Mouse (Mus musculus) neutrophil, adult 65 days (primary cell): Measurements from ENCODE around the gene Usp2. TPM values are rescaled to one million over a fixed set of nuclear protein-coding genes. Genes with fewer than 3 reads are reported as not detected.

Experiments
- total RNA-seq: library from RNA; stranded (reverse); gene quantifications from 2 replicates; pipeline ENCODE4 v1.2.4, GENCODE M21; 2023

The Usp2 gene
- 8.5 and 10.5 TPM in 2 replicates for total RNA-seq

DNA sequence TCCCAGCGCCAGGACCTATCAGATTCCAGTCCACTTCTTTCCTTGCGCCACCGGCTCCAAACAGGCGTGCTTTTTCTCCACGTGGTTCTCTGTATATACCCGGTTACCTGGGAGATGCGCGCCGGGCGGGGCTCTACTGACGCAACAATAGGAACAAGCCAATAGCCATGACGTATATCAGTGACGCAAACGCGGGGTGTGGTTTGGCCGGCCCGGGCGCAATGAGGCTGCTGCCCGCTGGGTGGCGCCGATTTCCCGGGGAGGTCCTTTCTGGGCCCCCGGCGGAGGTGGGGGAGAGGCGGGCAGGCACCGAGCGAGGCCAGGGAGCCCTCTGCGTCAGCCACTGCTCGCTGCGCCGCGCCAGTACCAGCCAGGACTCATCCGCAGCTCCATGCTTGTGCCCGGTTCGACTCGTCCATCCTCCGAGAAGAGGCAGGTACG, at the start of gene Usp2:
Usp2 (plus strand) TSS at position 237 of the 441 bp plus-strand sequence.

DNA sequence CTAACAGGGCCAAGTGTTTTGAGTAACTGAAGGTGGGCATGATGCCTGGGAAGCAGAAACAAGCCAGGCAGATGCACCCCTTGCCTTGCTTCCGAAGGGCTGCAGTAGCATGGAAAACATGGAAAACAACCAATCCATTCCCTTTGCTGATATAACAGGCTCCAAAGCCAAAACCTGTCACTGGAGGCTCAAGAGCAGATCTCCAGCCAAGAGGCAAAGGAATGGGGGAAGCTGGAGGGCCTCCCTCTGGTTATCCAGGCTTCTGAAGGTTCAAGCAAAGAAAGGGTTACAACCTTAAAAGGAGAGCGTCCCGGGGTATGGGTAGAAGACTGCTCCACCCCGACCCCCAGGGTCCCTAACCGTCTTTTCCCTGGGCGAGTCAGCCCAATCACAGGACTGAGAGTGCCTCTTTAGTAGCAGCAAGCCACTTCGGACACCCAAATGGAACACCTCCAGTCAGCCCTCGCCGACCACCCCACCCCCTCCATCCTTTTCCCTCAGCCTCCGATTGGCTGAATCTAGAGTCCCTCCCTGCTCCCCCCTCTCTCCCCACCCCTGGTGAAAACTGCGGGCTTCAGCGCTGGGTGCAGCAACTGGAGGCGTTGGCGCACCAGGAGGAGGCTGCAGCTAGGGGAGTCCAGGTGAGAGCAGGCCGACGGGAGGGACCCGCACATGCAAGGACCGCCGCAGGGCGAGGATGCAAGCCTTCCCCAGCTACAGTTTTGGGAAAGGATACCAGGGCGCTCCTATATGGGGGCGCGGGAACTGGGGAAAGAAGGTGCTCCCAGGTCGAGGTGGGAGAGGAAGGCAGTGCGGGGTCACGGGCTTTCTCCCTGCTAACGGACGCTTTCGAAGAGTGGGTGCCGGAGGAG, 23.7 kb upstream of the Usp2 start, which contains the start of gene Thy1:
Thy1 (plus strand) TSS at position 549 of the 872 bp plus-strand sequence.

DNA sequence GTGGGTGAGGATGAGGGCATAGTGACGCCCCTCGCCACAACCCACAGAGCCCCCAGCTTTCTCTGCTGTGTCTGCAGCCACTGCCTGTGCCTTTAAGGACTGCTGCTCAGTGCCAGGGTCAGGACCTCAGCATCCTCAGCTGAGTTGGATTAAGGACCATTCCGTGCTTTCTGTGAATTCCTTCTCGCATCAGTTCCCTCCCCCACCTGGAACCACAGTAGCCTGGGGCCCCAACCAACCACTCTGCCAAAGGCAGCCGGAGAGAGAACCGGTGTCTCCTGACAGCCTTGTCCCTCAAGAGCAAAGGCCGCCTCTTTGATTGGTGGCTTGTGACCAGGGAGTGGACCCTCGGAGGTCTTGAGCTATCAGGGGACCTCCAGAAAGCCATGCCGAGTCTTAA, 34.7 kb downstream of the Usp2 start, which contains the start of gene Mfrp:
Mfrp (plus strand) TSS at position 240 of the 400 bp plus-strand sequence.

DNA sequence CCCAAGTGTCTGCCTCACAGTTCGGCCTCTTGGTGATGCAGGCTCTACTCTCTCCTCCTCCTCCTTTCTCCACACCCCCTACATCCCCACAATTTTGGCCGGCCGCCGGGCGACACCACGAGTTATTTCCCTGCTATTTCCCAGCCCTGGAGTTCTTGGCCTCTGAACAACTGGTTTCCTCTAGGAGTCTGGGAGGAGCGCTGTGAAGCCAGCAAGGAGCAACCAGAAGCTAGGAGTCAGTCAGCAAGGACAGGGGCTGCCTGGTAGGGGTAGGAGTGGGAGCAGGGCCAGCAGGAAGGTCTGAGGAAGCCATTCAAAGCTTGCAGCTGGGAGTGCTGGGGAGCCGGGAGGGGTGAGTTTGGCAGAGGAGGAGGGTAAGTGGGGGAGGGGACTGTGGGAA, 40.3 kb downstream of the Usp2 start, which contains the start of gene C1qtnf5:
C1qtnf5 (plus strand) TSS at position 136 of the 400 bp plus-strand sequence.

DNA sequence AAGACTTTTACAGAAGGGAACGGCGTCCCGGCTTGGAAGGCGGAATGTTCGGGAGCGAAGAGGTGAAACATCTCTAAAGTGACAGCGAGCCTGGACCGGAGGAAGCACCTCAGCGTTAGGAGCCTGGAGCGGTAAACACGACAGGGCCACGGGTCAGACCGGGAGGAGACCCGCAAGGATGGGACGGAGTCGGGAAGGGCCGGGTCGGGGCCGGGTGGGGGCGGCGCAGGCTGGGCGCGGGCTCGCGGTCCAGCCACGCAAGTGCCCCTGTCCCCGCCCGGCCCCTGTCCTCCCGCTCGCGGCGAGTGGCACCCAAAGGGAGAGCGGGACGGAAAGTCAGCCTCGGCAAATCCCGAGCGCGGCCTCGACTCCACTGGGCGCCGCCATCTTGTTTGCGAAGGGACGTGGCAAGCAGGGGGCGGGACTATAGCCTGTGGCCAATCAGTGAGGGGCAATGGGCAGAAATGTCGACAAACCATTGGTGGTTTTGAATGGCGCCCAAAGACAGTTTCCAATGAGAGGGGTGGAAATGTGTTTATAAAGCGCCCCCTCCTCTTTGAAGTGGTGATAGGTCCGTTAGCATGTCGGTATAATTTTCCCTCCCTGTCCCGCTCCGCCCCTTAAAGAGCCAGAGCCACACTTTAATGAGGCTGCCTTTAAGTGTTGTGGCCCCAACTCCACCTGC, 46.4 kb downstream of the Usp2 start, which contains the start of the genes Gm49380 and Rnf26:
Gm49380 (minus strand) TSS at position 396 of the 685 bp plus-strand sequence.
Rnf26 (minus strand) TSS at position 413 of the 685 bp plus-strand sequence.

DNA sequence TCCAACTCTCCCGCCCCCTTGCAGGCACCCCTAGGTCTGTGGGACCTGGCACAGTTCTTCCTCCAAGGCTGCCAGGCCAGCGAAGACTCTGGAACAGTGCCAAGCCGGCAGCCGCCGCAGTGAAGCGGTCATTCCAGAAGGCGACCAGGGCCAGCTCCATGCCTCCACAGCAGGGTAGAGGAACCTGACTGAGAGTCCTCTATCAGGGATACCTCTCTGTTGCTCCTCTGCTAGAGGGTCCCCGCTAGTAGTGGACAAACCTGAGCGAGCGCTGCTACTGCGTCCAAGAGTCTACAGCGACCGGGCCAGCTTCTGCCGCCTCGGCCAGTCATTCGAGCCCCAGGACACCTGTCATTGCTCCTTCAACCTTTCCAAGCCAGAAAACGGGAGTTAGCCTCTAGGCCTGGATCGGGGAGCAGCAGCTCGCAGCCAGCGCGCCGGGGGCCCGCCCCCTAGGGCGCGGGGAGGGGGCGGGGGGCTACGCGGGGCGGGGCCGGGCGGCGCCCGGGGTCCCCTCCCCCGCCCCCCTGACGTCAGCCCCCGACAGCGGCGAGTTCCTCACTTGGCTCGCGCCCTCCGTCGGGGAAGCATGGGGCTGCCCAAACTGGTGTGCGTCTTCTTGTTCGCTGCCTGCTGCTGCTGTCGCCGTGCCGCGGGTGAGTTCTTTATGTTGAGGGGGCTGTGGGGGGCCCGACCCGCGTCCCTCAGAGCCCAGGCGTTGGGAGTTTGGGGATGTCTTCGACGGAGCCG, 67.5 kb downstream of the Usp2 start, which contains the start of gene Mcam:
Mcam (plus strand) TSS at position 369 of the 750 bp plus-strand sequence.

Other genes starting within 250 kb of the Usp2 start
- gene Thy1, start 23.6 kb upstream of the Usp2 start, total RNA-seq: 3.4 and 3.5 TPM in 2 replicates
- gene Mfrp, start 34.7 kb downstream of the Usp2 start, total RNA-seq: 0.77 and 1.1 TPM in 2 replicates
- gene C1qtnf5, start 40.2 kb downstream of the Usp2 start, total RNA-seq: 2.7 TPM in 1 of 2 replicates, not detected in the other
- 0.44 TPM in 1 of 2 replicates, not detected in the other for gene Gm49380, start 46.5 kb downstream of the Usp2 start, total RNA-seq
- gene Rnf26, start 46.5 kb downstream of the Usp2 start, total RNA-seq: 26.2 and 33.8 TPM in 2 replicates
- gene Mcam, start 67.4 kb downstream of the Usp2 start, total RNA-seq: 3.7 and 5.3 TPM in 2 replicates
- 194 and 257 TPM in 2 replicates for gene Cbl, start 167.0 kb downstream of the Usp2 start, total RNA-seq
- gene Ccdc153, start 173.7 kb downstream of the Usp2 start, total RNA-seq: not detected in 2 replicates
- gene Pdzd3, start 184.4 kb downstream of the Usp2 start, total RNA-seq: 1.00 and 1.8 TPM in 2 replicates
- 60.6 TPM in 2 replicates for gene Nlrx1, start 201.6 kb downstream of the Usp2 start, total RNA-seq
- 1.9 and 4.7 TPM in 2 replicates for gene Abcg4, start 221.6 kb downstream of the Usp2 start, total RNA-seq
- gene Hinfp, start 238.7 kb downstream of the Usp2 start, total RNA-seq: 31.3 and 43.5 TPM in 2 replicates